Mouse (Mus musculus) layer of hippocampus, postnatal 14 days (tissue): ENCODE measurements around the gene Tfb1m. TPM values are rescaled to one million over a fixed set of nuclear protein-coding genes. Genes with fewer than 3 reads are reported as not detected.

Experiments used
- DNase-seq, 2 experiments: peaks; one replicate each; pipeline ENCODE4 v3.0.0; 2021 to 2022; ENCODE audit warnings: low spot score in 2 of 2, mixed read lengths in 1 of 2
- total RNA-seq, 2 experiments: library from RNA; stranded (reverse); gene quantifications; 2 replicates each; pipeline ENCODE4 v1.2.3; 2021

Tfb1m gene
- total RNA-seq, 2 experiments from 2014 or later, result 5.4 to 6.4 TPM

DNA sequence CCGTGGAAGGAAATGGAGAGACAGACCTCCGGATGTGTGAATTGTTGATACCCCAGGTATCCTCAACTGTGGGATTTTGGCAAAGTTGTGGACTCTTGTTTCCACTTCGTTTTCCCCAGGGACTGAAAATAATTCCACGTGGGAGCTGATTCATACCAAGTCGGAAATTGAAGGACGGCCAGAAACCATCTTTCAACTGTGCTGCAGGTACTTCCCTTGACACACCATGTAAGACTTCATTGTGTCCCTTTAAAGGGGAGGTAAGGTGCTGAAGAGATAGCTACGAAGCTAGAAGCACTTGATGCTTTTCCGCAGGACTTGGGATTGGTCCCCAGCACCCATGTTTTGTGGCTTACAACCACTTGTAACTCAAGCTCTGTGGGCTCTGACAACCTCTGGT, 41.7 kb downstream of the Tfb1m start:
- DNase-seq, result no peak

DNA sequence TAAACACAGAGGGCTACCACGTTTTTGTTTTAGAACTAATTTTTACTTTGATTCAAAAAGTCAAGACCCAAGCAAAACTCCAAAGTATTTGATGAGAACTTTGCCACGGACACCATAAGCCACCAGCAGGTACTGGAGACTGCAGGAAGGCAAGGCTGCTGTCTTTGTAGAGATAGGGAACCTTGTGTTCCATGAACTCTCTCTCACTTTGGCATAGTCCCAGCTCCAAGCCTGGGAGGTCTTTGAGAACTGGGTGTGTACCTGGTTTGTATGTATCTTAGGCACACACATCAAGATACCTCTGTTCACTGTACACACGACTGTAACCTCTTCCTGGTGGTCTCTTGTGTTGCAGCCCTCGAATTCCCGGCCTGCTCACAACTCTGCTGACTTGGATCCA, 43.3 kb downstream of the Tfb1m start:
- no peak for DNase-seq

DNA sequence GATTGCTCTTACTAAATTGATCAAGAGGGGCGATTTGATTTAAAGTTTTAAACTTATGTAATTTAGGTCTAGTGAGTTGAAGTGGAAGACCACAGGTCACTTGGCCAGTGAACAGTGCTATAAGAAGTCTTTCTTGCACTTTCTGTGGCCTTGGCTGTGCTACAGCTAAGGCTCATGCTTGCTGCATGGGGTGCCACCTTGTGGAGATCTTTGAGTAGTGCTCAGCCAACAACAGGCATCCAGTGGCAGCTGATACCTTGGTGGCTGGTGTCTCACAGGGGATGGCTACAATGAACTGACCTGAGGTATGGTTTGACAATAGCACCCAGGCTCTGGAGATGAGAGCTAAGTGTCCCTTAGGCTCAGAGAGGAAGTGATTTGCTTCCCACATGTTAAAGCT, 47.7 kb downstream of the Tfb1m start:
- DNase-seq, result peak; percentile 59 to 73

DNA sequence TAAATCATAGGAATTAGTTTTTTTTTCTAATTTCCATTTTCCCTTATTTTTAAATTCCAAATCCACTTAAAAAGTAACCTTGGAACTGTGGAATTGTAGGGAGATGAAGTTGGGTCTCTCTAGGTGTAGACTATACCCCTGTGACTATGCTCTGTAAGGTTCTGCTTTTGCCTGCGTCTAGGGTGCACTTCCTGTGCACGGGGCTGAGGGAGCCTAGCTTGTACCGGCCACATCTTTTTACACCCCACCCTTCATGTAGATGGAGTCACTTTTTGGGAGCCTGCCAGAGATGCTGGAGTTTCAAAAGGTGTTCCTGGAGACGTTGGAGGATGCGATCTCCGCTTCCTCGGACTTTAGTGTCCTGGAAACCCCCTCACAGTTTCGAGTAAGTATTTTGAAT, 51.1 kb downstream of the Tfb1m start:
- DNase-seq, result no peak

DNA sequence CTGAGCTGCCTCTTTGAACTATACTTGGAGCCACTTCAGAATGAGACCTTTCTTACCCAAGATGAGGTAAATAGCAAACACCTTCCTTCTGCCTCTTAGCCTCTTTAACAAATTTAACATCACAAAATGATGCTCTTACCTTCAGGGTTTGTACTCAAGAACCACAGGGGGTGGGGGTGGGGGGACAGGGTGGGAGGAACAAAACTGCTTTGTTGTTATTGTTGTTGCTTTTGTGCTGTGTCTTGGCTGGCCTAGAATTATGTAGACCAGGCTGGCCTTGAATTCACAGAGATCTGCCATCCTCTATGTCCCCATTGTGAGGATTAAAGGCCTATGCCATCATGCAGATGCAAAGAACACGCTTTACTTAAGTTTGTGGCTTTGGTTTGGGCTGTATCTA, 51.9 kb downstream of the Tfb1m start:
- DNase-seq, result no peak

DNA sequence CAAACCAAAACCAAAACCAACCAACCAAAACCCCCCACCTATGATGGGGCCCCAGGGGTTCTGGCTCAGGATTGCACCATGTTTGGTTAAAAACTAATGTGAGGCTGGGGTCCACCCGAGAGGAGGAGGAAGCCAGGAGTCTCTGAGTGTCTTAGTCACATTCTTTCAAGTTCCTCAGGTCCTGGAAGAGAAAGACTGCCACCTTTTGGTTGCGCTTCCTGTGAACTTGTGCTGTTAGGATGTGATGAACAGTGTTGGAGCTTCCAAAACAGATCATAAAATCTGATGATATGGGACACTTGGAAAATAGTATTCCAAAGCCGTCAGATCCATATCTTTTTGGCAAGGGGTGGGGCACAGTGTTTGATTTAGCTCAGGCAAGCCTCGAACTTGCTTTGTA, 56.6 kb downstream of the Tfb1m start:
- DNase-seq, result no peak

DNA sequence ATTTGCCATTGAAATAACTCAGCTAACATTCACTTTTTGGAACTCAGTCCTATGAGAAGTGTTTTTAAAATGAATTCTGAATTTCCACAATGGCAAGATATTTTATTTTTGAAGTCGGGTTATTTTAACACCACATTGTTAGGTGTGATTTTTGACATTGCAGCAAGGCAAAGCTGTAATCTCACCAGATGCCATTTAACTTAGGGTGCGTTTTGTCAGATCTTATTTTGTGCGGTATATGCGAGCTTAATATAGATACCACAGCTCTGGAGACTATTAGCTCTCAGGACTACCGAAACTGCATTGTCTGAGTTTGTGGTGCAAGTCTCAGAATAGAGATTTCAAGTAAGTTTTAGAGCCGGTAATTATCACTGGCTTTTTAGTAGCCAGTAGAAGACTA, 57.5 kb downstream of the Tfb1m start:
- no peak for DNase-seq

DNA sequence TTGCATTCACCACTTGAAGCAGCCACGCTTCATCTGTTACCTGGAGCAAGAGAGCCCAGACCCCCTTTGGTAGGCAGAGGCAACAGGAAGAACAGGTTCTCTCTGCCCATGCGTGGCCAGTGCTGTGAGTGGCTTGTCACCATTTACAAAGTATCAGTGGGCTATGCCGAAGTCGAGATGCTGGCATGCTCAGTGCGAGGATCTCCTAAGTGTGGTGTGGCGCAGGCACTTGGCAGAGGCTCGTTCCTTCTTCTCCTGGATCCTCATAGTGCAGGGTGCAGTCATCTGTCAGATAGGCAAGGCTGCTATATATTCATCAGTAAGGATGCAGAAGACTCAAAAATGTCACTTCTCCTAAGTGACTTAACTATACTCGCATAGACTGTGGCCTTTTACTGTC, 58.1 kb downstream of the Tfb1m start:
- DNase-seq, result no peak

DNA sequence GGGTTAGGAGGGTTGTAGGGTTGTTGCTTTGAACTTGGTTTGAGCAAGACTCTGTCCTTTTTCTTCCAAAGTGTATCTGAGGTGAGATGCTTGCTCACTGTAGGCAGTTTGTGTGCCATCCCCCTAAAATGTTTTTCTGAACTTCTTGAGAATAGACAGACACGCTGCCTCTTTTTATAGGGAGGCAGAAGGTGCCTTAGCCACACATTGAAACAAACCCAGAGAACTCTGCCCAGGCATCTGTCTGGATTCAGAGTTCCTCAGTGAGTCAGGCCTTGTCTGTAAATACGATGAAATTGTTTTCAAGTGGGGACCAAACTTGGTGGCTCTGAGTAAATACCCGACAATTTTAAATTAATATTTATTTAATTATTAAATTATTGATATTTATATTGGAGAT, 59.0 kb downstream of the Tfb1m start:
- DNase-seq, result no peak

DNA sequence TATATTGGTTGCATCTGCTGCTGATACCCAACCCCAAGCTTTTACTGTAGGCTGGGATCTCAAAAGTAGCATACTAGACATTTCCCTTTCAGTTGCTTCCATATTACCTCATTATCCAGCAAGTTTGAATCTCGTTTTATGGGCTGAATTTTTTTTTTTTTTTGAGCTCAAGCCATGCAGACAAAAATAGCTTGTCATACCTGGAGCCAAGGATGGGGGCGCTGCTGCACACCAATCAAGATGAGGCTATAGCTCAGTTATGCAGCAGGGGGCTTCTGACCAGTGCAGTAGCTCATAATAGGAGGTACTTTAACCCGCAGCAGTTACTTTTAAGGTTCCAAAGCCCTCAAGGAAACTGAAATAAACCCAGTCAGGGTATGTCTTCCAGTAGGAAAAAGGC, 59.5 kb downstream of the Tfb1m start:
- peak in 1 of 2 experiments; percentile 40 for DNase-seq

DNA sequence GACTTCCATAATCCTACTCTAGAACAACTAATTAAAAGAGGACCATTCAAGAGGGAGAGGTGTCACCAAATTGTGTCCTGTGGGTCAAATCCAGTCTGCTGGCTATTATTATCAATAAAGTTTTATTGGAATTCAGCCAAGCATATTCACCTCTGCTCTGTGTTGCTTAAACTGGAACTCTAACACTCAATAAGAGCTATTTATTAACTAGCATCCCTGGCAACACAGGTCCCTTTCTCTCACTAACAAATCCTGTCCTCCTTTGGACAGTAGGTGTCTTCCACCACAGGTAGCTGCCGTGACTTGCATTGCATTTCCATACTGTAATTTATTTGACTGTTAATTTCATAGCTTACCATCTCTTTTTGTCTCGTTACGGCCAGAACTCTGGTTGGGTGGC, 61.5 kb downstream of the Tfb1m start:
- DNase-seq, result no peak

DNA sequence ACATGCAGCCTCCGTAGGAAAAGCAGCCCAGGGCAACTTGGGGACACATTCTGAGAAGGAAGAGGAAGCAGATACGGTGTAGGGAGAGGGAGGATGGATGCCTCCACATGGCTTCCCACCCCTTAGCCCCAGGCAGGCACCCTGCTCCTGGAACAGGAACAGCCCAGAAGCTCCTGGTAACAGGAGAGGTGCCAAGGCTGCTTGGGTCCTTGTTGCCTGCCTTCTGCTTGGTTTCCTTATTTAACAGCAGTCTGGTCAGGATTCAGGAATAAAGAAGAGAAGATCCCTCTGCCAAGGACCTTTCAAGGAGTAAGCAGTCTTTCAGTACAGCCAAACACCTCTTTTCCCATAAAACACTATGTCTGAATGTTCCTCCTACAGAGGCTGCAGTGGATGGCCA, 62.0 kb downstream of the Tfb1m start:
- DNase-seq, result no peak

DNA sequence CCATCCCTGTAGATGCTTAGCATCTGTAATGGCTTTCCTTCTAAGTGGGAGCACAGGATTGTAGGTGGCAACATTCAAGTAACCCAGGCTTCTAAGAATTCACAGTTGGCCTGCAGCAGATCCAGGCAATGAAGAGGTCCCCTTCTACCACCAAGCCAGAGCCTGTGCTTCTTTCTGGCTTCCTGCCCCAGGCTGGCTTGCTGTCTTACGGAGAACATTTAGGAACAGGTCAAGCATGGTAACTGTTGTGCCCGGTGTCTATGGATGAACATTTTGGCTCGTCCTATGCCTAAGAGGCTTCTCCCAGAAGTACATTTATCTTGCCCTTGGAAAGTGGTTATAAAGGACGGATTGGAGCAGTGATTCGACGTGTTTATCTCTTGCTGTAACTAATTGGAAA, 65.9 kb downstream of the Tfb1m start:
- DNase-seq, result no peak

DNA sequence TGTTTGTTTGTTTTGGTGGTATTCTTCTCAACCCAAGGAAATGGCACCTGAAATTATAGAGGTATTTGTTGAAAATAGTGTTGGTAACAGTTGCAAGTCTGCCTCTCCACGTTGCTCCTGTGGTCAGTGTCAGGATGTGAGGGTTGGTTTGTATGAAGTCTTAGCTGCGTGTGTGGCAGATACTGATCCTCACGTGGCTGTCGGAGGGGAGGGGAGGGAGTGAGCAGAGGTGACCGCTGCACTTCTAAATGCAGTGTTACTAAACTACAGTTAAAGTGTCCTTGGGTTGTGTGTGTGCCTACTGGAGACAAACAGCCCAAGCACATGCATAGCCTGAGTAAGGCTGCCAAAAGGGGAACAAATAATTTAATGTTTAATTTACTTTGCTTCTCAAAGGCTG, 66.5 kb downstream of the Tfb1m start:
- no peak for DNase-seq

DNA sequence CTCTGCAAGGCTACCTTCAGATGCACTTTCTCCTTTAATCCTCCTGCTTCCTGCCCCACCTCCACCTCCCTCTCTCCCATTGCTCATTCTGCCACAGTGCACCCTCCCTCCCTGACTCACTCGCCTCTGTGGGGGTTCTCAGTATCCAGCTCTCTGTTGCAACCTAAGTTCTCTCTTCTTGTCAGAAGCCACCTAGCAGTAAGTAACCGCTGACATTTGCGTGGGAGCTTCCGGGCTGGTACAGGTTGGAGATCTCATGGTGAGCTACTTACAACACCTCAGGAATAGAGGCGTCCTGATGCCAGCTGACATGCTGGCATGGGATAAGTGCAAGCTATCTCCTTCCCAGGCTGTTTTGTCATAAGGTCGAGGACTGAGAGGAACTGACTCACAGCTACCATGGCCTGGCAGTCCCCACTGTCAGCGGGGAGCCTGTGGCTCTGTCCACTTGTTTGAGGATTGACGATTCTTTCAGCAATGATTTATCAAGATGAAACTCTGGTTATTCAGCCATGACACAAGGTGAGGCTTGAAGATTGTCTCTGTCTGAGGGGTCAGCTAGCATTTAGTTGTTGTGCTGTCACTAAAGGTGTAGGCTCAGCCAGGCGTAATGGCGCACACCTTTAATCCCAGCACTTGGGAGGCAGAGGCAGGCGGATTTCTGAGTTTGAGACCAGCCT, 67.2 kb downstream of the Tfb1m start:
- DNase-seq, result no peak

DNA sequence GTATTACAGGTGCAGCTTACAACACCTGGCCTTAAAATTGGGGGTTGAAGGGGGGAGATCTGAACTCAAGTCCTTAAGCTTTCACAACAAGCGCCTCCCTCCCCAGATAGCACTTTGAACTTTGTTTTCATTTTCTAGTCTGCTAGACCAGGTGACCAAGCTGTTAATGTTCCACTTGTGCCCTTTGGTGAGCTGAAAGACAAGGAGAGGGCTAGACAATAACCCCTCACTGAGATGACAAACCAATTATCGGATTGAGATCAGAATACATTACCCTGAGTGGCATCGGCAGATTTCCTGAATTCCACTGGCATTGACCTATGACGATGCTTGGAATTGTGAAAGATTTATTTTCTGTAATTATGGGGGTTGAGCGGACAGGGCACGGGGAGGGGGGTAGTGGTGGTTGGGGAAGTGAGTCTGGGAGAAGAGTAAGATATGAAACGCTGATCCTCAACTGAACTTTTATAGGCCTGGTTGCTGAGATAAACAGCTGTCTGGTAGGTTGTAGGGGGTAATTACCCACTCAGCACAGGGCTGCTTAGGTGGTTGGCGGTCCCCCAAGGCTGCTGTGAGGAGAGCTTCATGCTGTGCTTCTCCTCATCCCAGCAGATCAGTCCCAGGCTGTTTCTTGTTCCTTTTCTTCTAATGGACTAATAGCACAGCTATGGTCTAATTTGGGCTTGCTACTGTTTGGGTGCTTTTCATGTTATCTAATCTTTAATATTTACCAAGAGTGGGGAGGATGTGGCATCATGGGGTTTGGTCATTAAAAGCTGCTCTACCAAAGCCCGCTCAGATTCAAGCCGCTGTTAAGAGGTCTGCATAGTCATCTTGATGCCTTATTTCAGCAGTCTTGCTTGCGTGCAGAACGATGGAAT, 69.6 kb downstream of the Tfb1m start:
- DNase-seq, result no peak

DNA sequence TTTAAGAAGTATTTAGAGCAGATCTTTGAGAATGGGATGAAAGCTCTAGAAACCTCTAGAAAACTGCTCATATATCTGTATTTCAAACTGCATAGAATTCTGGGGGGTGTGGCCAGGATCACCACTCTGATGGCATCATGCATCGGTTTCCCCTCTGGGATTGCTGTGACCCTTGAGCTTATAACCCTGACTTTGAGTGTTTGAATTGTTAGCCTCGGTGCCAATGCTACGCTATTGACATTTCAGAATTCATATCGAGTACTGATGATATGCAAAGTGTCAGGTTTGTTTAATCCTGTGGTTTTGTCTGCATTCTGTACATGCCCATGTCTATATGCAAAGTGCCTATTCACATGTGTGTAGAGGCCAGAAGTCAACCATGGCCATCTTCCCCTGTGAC, 70.4 kb downstream of the Tfb1m start:
- no peak for DNase-seq

DNA sequence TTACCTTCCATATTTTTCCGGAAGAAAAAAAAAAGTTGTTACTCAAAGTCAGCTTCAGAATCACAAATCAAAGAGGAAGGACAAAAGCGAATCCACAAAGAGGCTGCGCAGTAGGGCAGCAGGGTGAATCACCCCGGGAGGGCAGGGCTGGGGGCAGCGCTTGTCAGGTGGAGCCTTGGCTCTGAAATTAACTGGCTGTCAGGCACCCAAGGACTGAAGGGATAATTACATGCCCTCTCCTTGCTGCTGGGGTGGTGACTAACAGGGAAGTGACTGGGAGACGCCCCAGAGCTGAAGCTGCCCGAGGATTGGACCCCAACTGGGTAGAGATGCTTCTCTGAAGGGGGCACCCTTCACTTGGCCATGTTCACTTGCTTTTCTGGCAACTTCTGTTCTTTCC, 71.7 kb downstream of the Tfb1m start:
- DNase-seq, result no peak

DNA sequence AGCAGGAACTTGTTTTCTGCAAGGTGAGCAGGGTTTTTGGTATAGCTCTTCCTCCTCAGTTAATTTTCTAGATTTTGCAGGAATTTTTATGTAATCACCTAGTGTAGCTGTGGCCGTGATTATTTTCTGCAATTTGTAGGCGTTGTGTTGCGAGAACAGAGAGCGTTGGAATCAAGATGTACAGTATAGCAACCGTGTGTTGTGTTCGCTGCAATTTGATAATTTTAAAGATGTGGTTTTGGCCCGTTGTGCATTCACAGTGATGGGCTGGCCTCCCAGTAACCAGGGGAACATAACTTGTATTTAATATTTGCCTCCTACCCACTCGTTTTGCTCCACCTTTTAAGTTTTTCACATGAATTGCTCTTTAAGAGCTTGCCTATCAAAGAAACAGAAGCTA, 74.5 kb downstream of the Tfb1m start:
- DNase-seq, result no peak

DNA sequence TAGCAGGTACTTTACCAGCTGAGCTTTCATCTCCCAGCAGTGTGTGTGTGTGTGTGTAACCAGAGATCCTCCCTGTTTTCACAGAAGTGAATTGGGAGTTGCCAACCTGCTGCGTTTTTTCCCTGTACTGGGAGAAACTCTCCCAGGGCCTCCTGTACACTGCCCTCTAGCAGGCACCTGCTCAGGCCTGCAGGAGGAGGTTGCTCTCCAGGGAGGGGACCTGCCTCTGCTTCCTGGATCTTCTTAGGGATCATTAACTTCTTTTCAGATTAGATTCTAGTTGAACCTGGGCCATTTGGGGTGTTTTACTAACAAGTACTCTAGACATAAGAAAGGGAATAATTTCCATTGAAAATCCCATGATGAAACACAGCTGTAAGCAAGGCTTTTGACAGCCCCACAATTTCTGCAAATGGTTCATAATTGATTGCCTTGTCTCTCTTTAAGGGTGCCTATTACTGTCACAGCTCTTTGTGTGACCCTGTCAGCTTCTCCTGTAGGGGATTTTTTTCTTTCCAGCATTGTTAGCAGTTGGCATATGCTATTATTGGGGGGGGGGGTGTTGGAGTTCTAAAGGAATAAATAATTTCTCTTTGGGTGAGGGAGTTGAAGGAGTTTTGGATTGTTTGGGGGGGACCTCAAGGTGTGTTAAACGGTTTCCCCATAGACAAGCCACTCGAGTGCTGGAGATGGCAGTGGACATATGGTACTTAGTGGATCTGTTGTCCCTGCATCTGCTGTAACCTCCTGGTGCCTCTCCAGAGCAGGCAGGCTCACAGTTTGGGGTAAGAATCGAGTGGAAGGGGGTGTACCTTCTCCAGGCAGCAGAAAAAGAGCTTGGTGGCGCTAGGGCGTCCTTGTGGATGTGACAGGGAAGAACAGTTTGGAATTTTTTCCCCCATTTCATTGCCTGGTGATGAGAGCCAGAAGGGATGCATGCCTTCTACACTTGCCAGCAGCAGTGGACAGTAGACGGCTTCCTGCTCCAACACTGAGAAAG, 75.7 kb downstream of the Tfb1m start:
- peak in 1 of 2 experiments; percentile 22 for DNase-seq

DNA sequence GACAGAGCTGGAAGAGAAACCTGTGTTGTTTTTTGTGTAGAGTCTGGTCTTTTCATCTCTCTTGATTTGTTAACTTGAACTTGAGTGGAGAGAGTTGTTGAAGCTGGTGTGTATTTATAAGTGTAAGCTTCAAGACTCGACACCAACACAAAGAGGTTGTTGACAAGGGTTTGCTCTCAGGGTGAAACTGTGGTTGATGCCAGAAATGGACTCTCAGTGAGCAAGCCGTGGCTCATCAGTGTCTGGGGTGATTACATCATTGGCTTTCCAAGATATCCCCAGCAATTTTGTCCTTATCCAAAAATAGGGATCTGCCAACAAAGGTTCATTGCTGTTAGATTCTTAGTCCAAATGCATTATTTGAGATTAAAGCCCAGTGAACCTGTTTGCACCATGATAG, 81.0 kb downstream of the Tfb1m start:
- DNase-seq, result no peak

DNA sequence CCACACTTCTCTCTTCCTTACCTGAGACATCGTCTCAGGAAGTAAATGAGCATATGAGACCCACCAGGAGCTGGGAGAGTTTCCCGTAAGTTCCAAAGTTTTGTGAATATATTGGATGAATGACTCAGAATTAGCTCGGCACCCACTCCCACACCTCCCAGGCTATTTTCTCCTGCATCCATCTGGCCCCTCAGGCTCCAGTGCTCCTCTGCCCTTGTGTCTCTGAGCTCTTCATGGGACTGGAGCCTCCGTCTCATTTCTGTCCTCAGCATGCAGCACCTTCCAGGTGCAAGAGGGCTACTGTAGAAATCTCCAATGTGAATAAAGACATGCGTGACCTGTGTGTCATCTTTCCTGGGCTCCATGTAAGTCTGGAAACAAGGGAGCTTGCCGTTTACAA, 85.6 kb downstream of the Tfb1m start:
- DNase-seq, result peak in 1 of 2 experiments; percentile 13
